ENCODE assay signal across 9 mouse cellular contexts in the genomic region with DNA sequence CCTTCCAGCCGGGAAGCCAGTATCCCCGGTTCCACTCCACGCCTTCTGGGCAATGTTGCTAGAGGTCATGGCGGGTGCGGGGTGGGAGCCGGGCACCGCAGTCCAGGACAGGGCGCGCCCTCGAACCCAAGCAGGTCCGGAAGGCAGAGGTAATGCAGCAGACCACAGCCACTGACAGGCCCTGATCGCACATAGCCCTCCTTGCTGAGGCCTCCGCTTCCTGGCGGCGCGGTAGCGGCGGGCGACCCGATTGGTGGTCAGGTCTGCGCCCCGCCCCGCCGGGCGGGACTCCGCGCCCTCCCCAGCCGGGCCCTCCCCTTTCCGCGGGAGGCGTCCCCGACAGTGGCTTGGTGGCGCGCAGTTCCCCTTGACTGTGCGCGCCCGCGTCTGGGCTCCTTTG. TPM values are rescaled to one million over a fixed set of nuclear protein-coding genes. Genes with fewer than 3 reads are reported as not detected.
DNase-seq lines count a peak whose midpoint lies in the region; ATAC-seq and TF ChIP-seq lines count a peak whose summit lies in the region.
"Not testable (repeated sequence)": the region's sequence is repeated elsewhere in the genome, so short reads cannot be mapped to it uniquely, and the experiment has no call there.
"Had no signal": no experiment of that assay in that cellular context is flagged by ENCODE, and none has a peak within 500 bp of the region (broad histone marks: within the 10 kb centered on the region; RNA-seq: fewer than 3 reads in every experiment).

TSS of gene Asap2 (plus strand) at position 328 of the 400 bp plus-strand sequence.

- H3K4me2 ChIP-seq in hindbrain, postnatal 0 days (ENCODE audit: low read depth, low read length), result peak within 1 kb of the TSS; percentile 38; the same call in 1 of the 2 replicates

- peak; percentile 65 for DNase-seq in T-cell, adult 2 months (ENCODE audit: low spot score)
- DNase-seq in embryo, embryonic 11 days, result peak; percentile 0
- peak; percentile 8 to 41 for DNase-seq in gastrocnemius, postnatal 36 days
- DNase-seq in hindbrain, postnatal 0 days (ENCODE audit: low spot score), result peak; percentile 1
- peak; percentile 16 to 41 for DNase-seq in layer of hippocampus, postnatal 25 days (ENCODE audit: extremely low spot score in 1 of 2, low spot score in 1 of 2)
- DNase-seq in lung, adult 2 months, result peak; percentile 45
- DNase-seq in ovary, adult 18-20 months (ENCODE audit: low spot score), result peak; percentile 29
- peak; percentile 43 to 47 for DNase-seq in thymus, adult 18-20 months

- H3K9ac ChIP-seq in hindbrain, postnatal 0 days (replicated peaks; ENCODE audit: low read length), result not testable (repeated sequence)

- H3K36me3 ChIP-seq in hindbrain, postnatal 0 days (ENCODE audit: insufficient read depth, low read length), result not testable (repeated sequence)

- not testable (repeated sequence) for H3K27me3 ChIP-seq in hindbrain, postnatal 0 days (ENCODE audit: insufficient read depth, low read length)

- peak within 1 kb of the TSS; percentile 37 for H3K4me3 ChIP-seq in hindbrain, postnatal 0 days (ENCODE audit: low read length)
- H3K4me3 ChIP-seq in lung, adult 2 months (replicated peaks; ENCODE audit: extremely low read depth, low read depth, low read length), result peak within 1 kb of the TSS; percentile 62

- intact Hi-C loops in gastrocnemius, postnatal 36 days (cut with DNase I), result not testable (repeated sequence)

- not testable (repeated sequence) for ATAC-seq in hindbrain, postnatal 0 days

- H3K9me3 ChIP-seq in hindbrain, postnatal 0 days (ENCODE audit: low read length), result not testable (repeated sequence)

- not testable (repeated sequence) for TF ChIP-seq CTCF in hindbrain, postnatal 0 days (IDR thresholded peaks at IDR 0.05; ENCODE audit: low read depth); lung, adult 2 months (IDR thresholded peaks at IDR 0.05; ENCODE audit: insufficient read depth, low read length)

- peak within 1 kb of the TSS; percentile 64; the same call in 1 of the 2 replicates for H3K27ac ChIP-seq in hindbrain, postnatal 0 days

- under 1% methylated on average over 21 of the region's 38 CpGs for WGBS in hindbrain, postnatal 0 days
- WGBS in lung, adult 2 months, result under 1% methylated on average over 30 of the region's 38 CpGs

- TF ChIP-seq POLR2A in lung, adult 2 months (IDR thresholded peaks at IDR 0.05; ENCODE audit: borderline replicate concordance, extremely low read depth, low read depth, low read length), result not testable (repeated sequence)

- not testable (repeated sequence) for H3K4me1 ChIP-seq in hindbrain, postnatal 0 days (ENCODE audit: insufficient read depth, low read length); lung, adult 2 months (ENCODE audit: control insufficient read depth, insufficient read depth, low read length)

RNA-seq across cellular contexts. Expression of gene Asap2, which starts in this region (rescaled TPM):
- 1 to 10 TPM; 3.5 to 4.3 TPM for total RNA-seq in gastrocnemius, postnatal 36 days (2021)
- total RNA-seq in hindbrain, postnatal 0 days (2014; rRNA removed), result 20.0 and 22.8 TPM in 2 replicates
- polyA plus RNA-seq in hindbrain, postnatal 0 days (2015; fragmentation: Nextera tagmentation; extraction: Ambion mirVana), result 15.7 and 15.8 TPM in 2 replicates
- 10 to 100 TPM; 39.1 to 42.4 TPM for total RNA-seq in layer of hippocampus, postnatal 25 days (2021)
- 17.5 and 20.7 TPM in 2 replicates for polyA plus RNA-seq in lung, adult 2 months (2012; rRNA removed)
- total RNA-seq: G1E had no signal
- polyA plus RNA-seq: G1E had no signal

Comparison
In these comparisons a context has a peak if more than half of its experiments do, and no peak if none do; other contexts are left out.
1. DNase-seq: peak in every context shown above with its lines; median percentile 65 in T-cell, adult 2 months; 45 in lung, adult 2 months; 45 in thymus, adult 18-20 months; 29 in ovary, adult 18-20 months; 28 in layer of hippocampus, postnatal 25 days; 24 in gastrocnemius, postnatal 36 days; 1 in hindbrain, postnatal 0 days; 0 in embryo, embryonic 11 days.